Mouse (Mus musculus): ENCODE measurements around the gene Tnnt2.

Tnnt2 gene

GRCm38 (mm10) chr1:135818481-135819086 lies 17.6 kb upstream of the Tnnt2 start, which contains the start of gene Lad1:
Gene Lad1, plus strand, starts transcription at chr1:135818598.
- no peak for DNase-seq (ENCODE audit: low spot score in 2 of 2)

- no peak for DNase-seq (ENCODE audit: low spot score in 2 of 2)
Measured at GRCm38 (mm10) chr1:135820071-135820470, 16.1 kb upstream of the Tnnt2 start.

GRCm38 (mm10) chr1:135820736-135821364 lies 15.3 kb upstream of the Tnnt2 start:
- DNase-seq (ENCODE audit: low spot score in 2 of 2): no peak

GRCm38 (mm10) chr1:135821780-135822179 lies 14.4 kb upstream of the Tnnt2 start:
- no peak for DNase-seq (ENCODE audit: low spot score in 2 of 2)

GRCm38 (mm10) chr1:135828918-135829317 lies 7.2 kb upstream of the Tnnt2 start:
- DNase-seq (ENCODE audit: low spot score in 2 of 2): peak in 1 of 2 experiments; percentile 48

- no peak for DNase-seq (ENCODE audit: low spot score in 2 of 2)
Measured at GRCm38 (mm10) chr1:135834206-135834859, 1.8 kb upstream of the Tnnt2 start.

GRCm38 (mm10) chr1:135834983-135835382 lies 1.2 kb upstream of the Tnnt2 start:
- no peak for DNase-seq (ENCODE audit: low spot score in 2 of 2)

- no peak for DNase-seq (ENCODE audit: low spot score in 2 of 2)
Measured at GRCm38 (mm10) chr1:135838626-135839025, 2.5 kb downstream of the Tnnt2 start.

- DNase-seq (ENCODE audit: low spot score in 2 of 2): no peak
Measured at GRCm38 (mm10) chr1:135839065-135839464, 2.9 kb downstream of the Tnnt2 start.

- DNase-seq (ENCODE audit: low spot score in 2 of 2): no peak
Measured at GRCm38 (mm10) chr1:135840675-135841395, 4.7 kb downstream of the Tnnt2 start.

GRCm38 (mm10) chr1:135843519-135844262 lies 7.5 kb downstream of the Tnnt2 start:
- no peak for DNase-seq (ENCODE audit: low spot score in 2 of 2)

GRCm38 (mm10) chr1:135844481-135844880 lies 8.3 kb downstream of the Tnnt2 start:
- DNase-seq (ENCODE audit: low spot score in 2 of 2): no peak

- DNase-seq (ENCODE audit: low spot score in 2 of 2): no peak
Measured at GRCm38 (mm10) chr1:135846632-135847031, 10.5 kb downstream of the Tnnt2 start.

GRCm38 (mm10) chr1:135847139-135847562 lies 11.0 kb downstream of the Tnnt2 start:
- DNase-seq (ENCODE audit: low spot score in 2 of 2): peak; percentile 26 to 72

GRCm38 (mm10) chr1:135847611-135848351 lies 11.6 kb downstream of the Tnnt2 start:
- DNase-seq (ENCODE audit: low spot score in 2 of 2): no peak

GRCm38 (mm10) chr1:135850722-135851512 lies 14.8 kb downstream of the Tnnt2 start:
- peak in 1 of 2 experiments; percentile 53 for DNase-seq (ENCODE audit: low spot score in 2 of 2)

- no peak for DNase-seq (ENCODE audit: low spot score in 2 of 2)
Measured at GRCm38 (mm10) chr1:135852044-135852756, 16.0 kb downstream of the Tnnt2 start.

- no peak for DNase-seq (ENCODE audit: low spot score in 2 of 2)
Measured at GRCm38 (mm10) chr1:135853200-135853599, 17.0 kb downstream of the Tnnt2 start.

GRCm38 (mm10) chr1:135854591-135855343 lies 18.6 kb downstream of the Tnnt2 start:
- no peak for DNase-seq (ENCODE audit: low spot score in 2 of 2)

Data from spleen, postnatal 10 days (tissue).